Mouse (Mus musculus) limb, embryonic 14.5 days (tissue): Measurements from ENCODE around the gene Myl4. TPM values are rescaled to one million over a fixed set of nuclear protein-coding genes. Genes with fewer than 3 reads are reported as not detected.

ENCODE experiments used
- ATAC-seq: fragments of 200-750 bp; cut with Nextera tagmentation; 2 replicates; pipeline ENCODE4 v1.8.0; 2017; ENCODE audit warnings: low read depth, moderate number of reproducible peaks, moderate TSS enrichment; ENCODE audit not compliant: low FRiP score
- DNase-seq: peaks from one replicate; pipeline ENCODE4 v3.0.0-alpha.2; 2015; ENCODE audit warnings: low spot score
- H3K27ac ChIP-seq: fragments of 300-500 bp; sonication (generic); replicated peaks from 2 replicates; pipeline ENCODE4 v1.5.1; 2014; ENCODE audit warnings: low read depth, mild to moderate bottlenecking, low read length, moderate library complexity, mixed read lengths
- H3K27me3 ChIP-seq: fragments of 300-500 bp; sonication (generic); 2 replicates; pipeline ENCODE4 v1.6.1; 2014; ENCODE audit warnings: low read length, mixed read lengths; ENCODE audit not compliant: control insufficient read depth, insufficient read depth
- H3K36me3 ChIP-seq: fragments of 300-500 bp; sonication (generic); 2 replicates; pipeline ENCODE4 v1.6.1; 2014; ENCODE audit warnings: mild to moderate bottlenecking, low read length, moderate library complexity, mixed read lengths; ENCODE audit not compliant: control insufficient read depth, insufficient read depth
- H3K4me1 ChIP-seq: fragments of 300-500 bp; sonication (generic); 2 replicates; pipeline ENCODE4 v1.6.1; 2014; ENCODE audit warnings: antibody characterized with exemption, low read length, mixed read lengths; ENCODE audit not compliant: control insufficient read depth, insufficient read depth
- H3K4me2 ChIP-seq: fragments of 300-500 bp; sonication (generic); replicated peaks from 2 replicates; pipeline ENCODE4 v1.6.1; 2014; ENCODE audit warnings: low read depth, mild to moderate bottlenecking, low read length, moderate library complexity; ENCODE audit not compliant: severe bottlenecking
- H3K4me3 ChIP-seq: fragments of 300-500 bp; sonication (generic); replicated peaks from 2 replicates; pipeline ENCODE4 v1.5.1; 2014; ENCODE audit warnings: low read length
- H3K9ac ChIP-seq: fragments of 300-500 bp; sonication (generic); 2 replicates; pipeline ENCODE4 v1.6.1; 2014; ENCODE audit warnings: mild to moderate bottlenecking, low read depth, low read length, moderate library complexity; ENCODE audit not compliant: severe bottlenecking
- H3K9me3 ChIP-seq: fragments of 300-500 bp; sonication (generic); 2 replicates; pipeline ENCODE4 v1.6.1; 2016; ENCODE audit warnings: low read length; ENCODE audit not compliant: control insufficient read depth
- POLR2A ChIP-seq: fragments of 200-500 bp; IDR thresholded peaks from 2 replicates; pipeline ENCODE4 v1.8.0; 2012; ENCODE audit warnings: inconsistent platforms, mild to moderate bottlenecking, moderate library complexity, borderline replicate concordance; ENCODE audit not compliant: insufficient read depth, insufficient read length; ENCODE audit errors: extremely low read depth
- WGBS: fragments of 180-500 bp; shearing (Covaris S2); extraction: QIAGEN DNeasy Blood & Tissue Kit; methylation state at CpG from one replicate; pipeline ENCODE4 v1.1.7; 2014; 5-methylcytosine and 5-hydroxymethylcytosine counted together
- polyA plus RNA-seq, 2 experiments: library from polyadenylated mRNA; depleted of rRNA in 1 of 2; stranded (reverse) in 1 of 2; unstranded in 1 of 2; fragments of >200 nt; fragmentation: Nextera tagmentation in 1 of 2; extraction: Ambion mirVana in 1 of 2; gene quantifications; 2 replicates each; pipeline versions ENCODE4 v1.2.1 to v1.2.3; 2012 to 2014

The Myl4 gene
- polyA plus RNA-seq (2012; rRNA removed) (221 and 305 TPM in 2 replicates), polyA plus RNA-seq (2014; fragmentation: Nextera tagmentation; extraction: Ambion mirVana) (151 and 218 TPM in 2 replicates)

GRCm38 (mm10) chr11:104550406-104550974, at the start of gene Myl4, which contains the start of gene Cdc27:
Gene Myl4 (plus strand): TSS chr11:104550663.
Gene Cdc27 (minus strand): TSS chr11:104550620.
- TF ChIP-seq POLR2A, result peak; percentile 89; the same call in 1 of the 2 replicates
- peak within 1 kb of the TSS; percentile 100 for H3K9ac ChIP-seq

GRCm38 (mm10) chr11:104508455-104508854, 42.0 kb upstream of the Myl4 start:
- no peak for ATAC-seq
- Histone ChIP-seq H3K9ac (no peak overlapping the region), H3K27ac (no peak overlapping the region), H3K27me3 (no peaks in the 10 kb centered on the region), H3K4me2 (no peak overlapping the region), H3K9me3 (no peaks in the 10 kb centered on the region), H3K36me3 (peaks cover 81% of the 10 kb centered on the region), H3K4me3 (no peak overlapping the region), H3K4me1 (no peaks in the 10 kb centered on the region)
- TF ChIP-seq POLR2A, result no peak
- WGBS, result 77% methylated on average over 4 of the region's 4 CpGs
- DNase-seq, result no peak

More at GRCm38 (mm10) chr11:104550406-104550974, at the start of gene Myl4, which contains the start of gene Cdc27:
- Histone ChIP-seq H3K4me2 (peak within 1 kb of the TSS; percentile 71), H3K27me3 (no peaks in the 10 kb centered on the region), H3K4me3 (peak within 1 kb of the TSS; percentile 87), H3K27ac (peak within 1 kb of the TSS; percentile 92), H3K9me3 (no peaks in the 10 kb centered on the region), H3K4me1 (peaks cover 8% of the 10 kb centered on the region), H3K36me3 (peaks cover 3% of the 10 kb centered on the region; the same call in 1 of the 2 replicates)
- peak; percentile 96 for ATAC-seq
- peak; percentile 99 for DNase-seq
- WGBS, result under 1% methylated on average over 35 of the region's 35 CpGs

- TF ChIP-seq POLR2A, result no peak
- no peak overlapping the region for H3K27ac ChIP-seq
- WGBS, result 92% methylated on average over 2 of the region's 2 CpGs
- H3K4me1 ChIP-seq, result no peaks in the 10 kb centered on the region
- no peaks in the 10 kb centered on the region for H3K9me3 ChIP-seq
- DNase-seq (peak; percentile 3), ATAC-seq (no peak)
- H3K4me3 ChIP-seq, result no peak overlapping the region
- no peak overlapping the region for H3K9ac ChIP-seq
- peaks cover 79% of the 10 kb centered on the region for H3K36me3 ChIP-seq
- H3K27me3 ChIP-seq, result no peaks in the 10 kb centered on the region
- no peak overlapping the region for H3K4me2 ChIP-seq
Observed at GRCm38 (mm10) chr11:104510606-104511005, 39.9 kb upstream of the Myl4 start.

DNA sequence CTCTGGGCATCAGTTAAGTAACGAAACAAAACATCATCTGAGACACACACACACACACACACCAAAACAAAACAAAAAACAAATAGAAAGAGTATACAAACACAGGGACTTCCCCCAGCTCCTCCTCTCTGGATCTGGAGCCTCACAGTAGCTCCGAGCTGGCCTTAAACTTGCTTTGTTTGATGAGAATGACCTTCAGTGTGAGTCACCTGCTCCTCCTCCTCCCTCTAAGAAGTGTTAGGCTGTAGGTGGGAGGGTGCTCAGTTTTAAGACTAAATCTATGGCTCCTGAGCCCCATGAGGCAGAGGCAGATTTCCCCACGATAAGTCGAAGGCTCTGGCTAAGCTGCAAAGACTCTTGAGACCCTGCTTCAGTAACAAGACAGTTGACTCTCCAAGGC, 38.0 kb upstream of the Myl4 start:
- Histone ChIP-seq H3K9ac (no peak overlapping the region), H3K36me3 (peaks cover 81% of the 10 kb centered on the region), H3K27me3 (no peaks in the 10 kb centered on the region), H3K9me3 (no peaks in the 10 kb centered on the region), H3K4me2 (no peak overlapping the region), H3K4me1 (no peaks in the 10 kb centered on the region), H3K4me3 (no peak overlapping the region), H3K27ac (no peak overlapping the region)
- TF ChIP-seq POLR2A, result no peak
- no peak for ATAC-seq
- WGBS, result 91% methylated on average over 4 of the region's 4 CpGs
- DNase-seq, result no peak

DNA sequence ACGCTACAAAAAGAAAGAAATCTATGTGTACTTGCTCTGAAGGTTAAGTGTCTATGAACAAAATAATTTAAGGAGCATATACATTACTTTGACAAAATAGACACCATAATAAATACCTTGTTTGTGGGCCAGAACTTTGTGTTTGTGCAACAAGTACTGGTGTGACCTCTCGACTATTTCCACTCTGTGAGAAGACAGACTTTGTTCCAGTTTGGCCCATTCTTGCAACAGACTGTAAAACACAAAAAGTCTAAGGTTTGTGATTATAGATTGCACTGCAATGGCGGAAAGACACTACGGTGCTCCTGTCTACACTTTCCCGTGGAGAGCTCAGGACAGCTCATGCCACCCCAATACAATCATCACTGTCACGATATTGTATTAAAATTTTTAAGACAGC, 24.5 kb upstream of the Myl4 start:
- Histone ChIP-seq H3K27me3 (no peaks in the 10 kb centered on the region), H3K4me1 (no peaks in the 10 kb centered on the region), H3K9ac (no peak overlapping the region), H3K36me3 (peaks cover 82% of the 10 kb centered on the region), H3K9me3 (no peaks in the 10 kb centered on the region), H3K27ac (no peak overlapping the region), H3K4me2 (no peak overlapping the region), H3K4me3 (no peak overlapping the region)
- no peak for ATAC-seq
- WGBS, result 94% methylated on average over 6 of the region's 6 CpGs
- no peak for DNase-seq
- no peak for TF ChIP-seq POLR2A
